Mouse (Mus musculus) lung, embryonic 15.5 days (tissue): ENCODE measurements around the gene Poglut1. TPM values are rescaled to one million over a fixed set of nuclear protein-coding genes. Genes with fewer than 3 reads are reported as not detected.

Experiments used
- ATAC-seq: fragments of 200-750 bp; cut with Nextera tagmentation; 2 replicates; pipeline ENCODE4 v1.8.0; 2017; ENCODE audit warnings: moderate number of reproducible peaks, borderline replicate concordance; ENCODE audit not compliant: low FRiP score, low TSS enrichment; ENCODE audit errors: extremely low read depth
- H3K27ac ChIP-seq: fragments of 300-500 bp; sonication (generic); 2 replicates; pipeline ENCODE4 v1.5.1; 2015; ENCODE audit warnings: moderate library complexity, mild to moderate bottlenecking, inconsistent platforms
- H3K27me3 ChIP-seq: fragments of 300-500 bp; sonication (generic); 2 replicates; pipeline ENCODE4 v1.6.1; 2015; ENCODE audit warnings: inconsistent platforms
- H3K36me3 ChIP-seq: fragments of 300-500 bp; sonication (generic); 2 replicates; pipeline ENCODE4 v1.6.1; 2015; ENCODE audit warnings: inconsistent platforms
- H3K4me1 ChIP-seq: fragments of 300-500 bp; sonication (generic); 2 replicates; pipeline ENCODE4 v1.6.1; 2015; ENCODE audit warnings: inconsistent platforms
- H3K4me2 ChIP-seq: fragments of 300-500 bp; sonication (generic); 2 replicates; pipeline ENCODE4 v1.6.1; 2015; ENCODE audit warnings: inconsistent platforms, mild to moderate bottlenecking, moderate library complexity
- H3K4me3 ChIP-seq: fragments of 300-500 bp; sonication (generic); 2 replicates; pipeline ENCODE4 v1.5.1; 2015; ENCODE audit warnings: mild to moderate bottlenecking, inconsistent platforms
- H3K9ac ChIP-seq: fragments of 300-500 bp; sonication (generic); 2 replicates; pipeline ENCODE4 v1.6.1; 2015; ENCODE audit warnings: inconsistent platforms
- H3K9me3 ChIP-seq: fragments of 300-500 bp; sonication (generic); 2 replicates; pipeline ENCODE4 v1.6.1; 2016; ENCODE audit warnings: inconsistent platforms
- WGBS: fragments of 180-500 bp; shearing (Covaris S2); methylation state at CpG from one replicate; pipeline ENCODE4 v1.1.7; 2015; 5-methylcytosine and 5-hydroxymethylcytosine counted together
- polyA plus RNA-seq: library from polyadenylated mRNA; unstranded; fragments of >200 nt; fragmentation: Nextera tagmentation; extraction: Ambion mirVana; gene quantifications from 2 replicates; pipeline ENCODE4 v1.2.1, GENCODE M21; 2015

Poglut1 gene
- polyA plus RNA-seq, 1 experiment from 2014 or later, result 53.6 TPM

GRCm38 (mm10) chr16:38584761-38585160, 34.7 kb upstream of the Poglut1 start:
- Histone ChIP-seq H3K27me3 (no peaks in the 10 kb centered on the region), H3K4me3 (no peak overlapping the region), H3K36me3 (peaks cover 79% of the 10 kb centered on the region), H3K9ac (no peak overlapping the region), H3K9me3 (no peaks in the 10 kb centered on the region), H3K27ac (no peak overlapping the region), H3K4me2 (no peak overlapping the region), H3K4me1 (no peaks in the 10 kb centered on the region)
- WGBS, result 87% methylated on average over 7 of the region's 7 CpGs
- ATAC-seq, result no peak

DNA sequence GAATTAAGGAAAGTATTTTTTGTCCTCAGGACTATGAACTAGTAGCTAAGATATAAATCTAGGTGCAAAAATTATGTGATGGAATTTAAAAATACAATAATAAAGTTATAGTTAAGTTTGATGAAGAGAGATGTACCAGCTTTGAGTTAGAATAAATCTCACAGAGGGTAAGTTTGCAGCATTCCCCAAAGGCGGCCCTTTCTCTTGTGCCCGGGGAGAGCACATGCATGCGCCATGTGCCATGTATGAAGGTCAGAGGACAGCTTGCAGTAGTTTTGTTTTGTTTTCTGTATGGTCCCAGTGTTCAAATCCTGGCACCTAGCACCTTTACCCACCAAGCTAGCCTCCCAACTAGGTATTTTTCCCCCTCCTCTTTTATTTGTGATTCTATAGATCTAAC, 21.4 kb upstream of the Poglut1 start:
- Histone ChIP-seq H3K36me3 (peaks cover 69% of the 10 kb centered on the region), H3K4me3 (no peak overlapping the region), H3K27ac (no peak overlapping the region), H3K9me3 (no peaks in the 10 kb centered on the region), H3K9ac (no peak overlapping the region), H3K4me1 (no peaks in the 10 kb centered on the region), H3K4me2 (no peak overlapping the region), H3K27me3 (no peaks in the 10 kb centered on the region)
- 97% methylated on average over 3 of the region's 3 CpGs for WGBS
- ATAC-seq, result no peak

GRCm38 (mm10) chr16:38568192-38568591, 18.1 kb upstream of the Poglut1 start:
- no peaks in the 10 kb centered on the region for H3K27me3 ChIP-seq
- WGBS, result 94% methylated on average over 5 of the region's 5 CpGs
- no peak overlapping the region for H3K9ac ChIP-seq
- no peak overlapping the region for H3K27ac ChIP-seq
- H3K4me3 ChIP-seq, result no peak overlapping the region
- no peak for ATAC-seq
- peaks cover 14% of the 10 kb centered on the region for H3K4me1 ChIP-seq
- no peak overlapping the region for H3K4me2 ChIP-seq
- no peaks in the 10 kb centered on the region for H3K9me3 ChIP-seq
- H3K36me3 ChIP-seq, result peaks cover 65% of the 10 kb centered on the region

DNA sequence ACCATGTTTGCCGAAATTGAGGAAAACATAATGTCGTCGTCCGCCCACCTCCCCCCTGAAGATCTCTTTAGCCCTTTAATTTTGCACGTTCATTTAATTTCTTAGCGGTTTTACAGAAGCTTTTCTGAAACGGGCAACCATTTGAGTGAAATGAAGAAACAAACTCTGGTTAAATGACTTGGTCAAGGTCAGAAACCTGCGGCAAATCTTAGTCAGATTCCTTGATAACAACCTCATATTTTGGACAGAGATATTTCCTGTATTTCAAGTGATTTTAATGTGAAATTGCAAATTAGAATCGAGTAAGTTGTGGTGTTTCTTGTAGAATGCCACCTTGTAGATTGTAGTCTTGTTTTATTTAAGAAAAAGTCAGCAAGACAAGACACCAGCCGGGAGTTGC, 13.5 kb upstream of the Poglut1 start:
- no peak for ATAC-seq

DNA sequence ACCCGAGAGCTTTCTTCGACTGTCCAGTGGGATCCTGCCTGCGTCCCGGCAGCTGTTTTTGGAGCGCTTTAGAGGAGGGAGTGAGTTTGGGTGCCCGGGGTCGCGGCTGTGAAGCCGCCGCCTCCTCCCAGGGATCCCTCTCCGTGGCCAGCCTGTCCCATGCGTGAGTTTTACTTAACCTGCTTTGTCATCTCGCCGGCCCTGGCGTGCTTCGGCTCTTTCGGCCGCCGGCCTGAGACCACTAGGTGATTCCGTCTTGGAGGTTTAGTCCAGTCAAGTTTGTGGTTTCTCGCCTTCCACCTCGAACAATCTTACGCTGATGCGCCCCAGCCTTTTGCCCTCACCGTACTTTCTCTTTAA, 12.9 kb upstream of the Poglut1 start:
- Histone ChIP-seq H3K9me3 (no peaks in the 10 kb centered on the region), H3K4me1 (peaks cover 14% of the 10 kb centered on the region), H3K27ac (peak overlapping the region; percentile 70), H3K4me2 (peak overlapping the region; percentile 66), H3K27me3 (peaks cover 11% of the 10 kb centered on the region), H3K9ac (peak overlapping the region; percentile 92), H3K36me3 (peaks cover 26% of the 10 kb centered on the region), H3K4me3 (peak overlapping the region; percentile 88)
- WGBS, result 0% methylated on average over 25 of the region's 25 CpGs
- ATAC-seq, result 0 out of 2 replicates have a peak, but pooled peaks have one; percentile 36

More for the DNA sequence above, 13.5 kb upstream of the Poglut1 start:
- H3K4me1 ChIP-seq, result peaks cover 14% of the 10 kb centered on the region
- H3K27me3 ChIP-seq, result peaks cover 11% of the 10 kb centered on the region
- peak overlapping the region; percentile 66 for H3K4me2 ChIP-seq
- peaks cover 31% of the 10 kb centered on the region for H3K36me3 ChIP-seq
- no peaks in the 10 kb centered on the region for H3K9me3 ChIP-seq
- peak overlapping the region; percentile 88 for H3K4me3 ChIP-seq
- no peak overlapping the region for H3K27ac ChIP-seq
- WGBS, result 27% methylated on average over 10 of the region's 10 CpGs
- peak overlapping the region; percentile 92 for H3K9ac ChIP-seq

DNA sequence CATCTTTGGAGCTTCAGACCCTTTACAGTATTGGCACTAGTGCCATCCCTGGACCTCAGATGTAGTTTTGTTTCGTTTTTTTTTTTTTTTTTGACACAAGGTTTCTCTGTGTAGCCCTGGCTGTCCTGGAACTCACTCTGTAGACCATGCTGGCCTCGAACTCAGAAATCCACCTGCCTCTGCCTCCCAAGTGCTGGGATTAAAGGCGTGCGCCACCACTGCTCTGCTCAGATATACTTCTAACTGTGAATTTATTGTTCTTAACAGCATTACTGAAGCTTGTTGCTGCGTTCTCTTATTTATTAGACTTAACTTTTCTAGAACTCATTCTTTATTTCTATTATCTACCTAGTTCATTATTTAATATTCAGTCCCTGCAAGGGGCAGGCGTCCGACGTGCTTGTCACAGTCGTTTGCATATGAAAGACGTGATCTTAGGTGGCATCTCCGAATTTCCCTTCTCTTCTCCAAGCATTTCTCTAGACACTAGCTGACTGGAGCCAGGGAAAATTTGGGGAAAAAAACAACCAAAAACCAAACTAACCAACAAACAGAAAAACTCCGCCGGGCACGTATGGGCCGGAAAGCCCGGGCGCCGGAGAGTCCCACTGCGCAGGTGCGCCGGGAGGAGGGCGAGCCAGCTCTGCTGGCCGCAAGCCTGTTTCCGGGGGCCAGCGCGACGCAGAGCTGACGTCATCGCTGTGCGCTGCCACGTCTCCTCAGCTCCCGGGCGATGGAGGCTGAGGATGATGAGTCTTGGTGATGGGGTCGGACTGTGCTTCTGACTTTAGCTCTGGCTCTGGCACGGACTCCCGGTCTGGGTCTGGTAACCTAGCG, 12.3 kb upstream of the Poglut1 start:
- Histone ChIP-seq H3K9ac (peak overlapping the region; percentile 92), H3K27ac (peak overlapping the region; percentile 70), H3K4me3 (peak overlapping the region; percentile 88), H3K9me3 (no peaks in the 10 kb centered on the region), H3K36me3 (peaks cover 21% of the 10 kb centered on the region), H3K4me1 (peaks cover 14% of the 10 kb centered on the region), H3K4me2 (peak overlapping the region; percentile 66), H3K27me3 (peaks cover 11% of the 10 kb centered on the region)
- WGBS, result 6% methylated on average over 37 of the region's 37 CpGs
- ATAC-seq, result peak; percentile 96

GRCm38 (mm10) chr16:38558221-38558748, 8.2 kb upstream of the Poglut1 start, which contains the start of gene Tmem39a:
TSS of gene Tmem39a (plus strand) at chr16:38558698.
- no peak within 1 kb of the TSS for H3K4me2 ChIP-seq
- peaks cover 26% of the 10 kb centered on the region for H3K27me3 ChIP-seq
- 80% methylated on average over 3 of the region's 3 CpGs for WGBS
- no peaks in the 10 kb centered on the region for H3K4me1 ChIP-seq
- ATAC-seq, result no peak
- no peak within 1 kb of the TSS for H3K9ac ChIP-seq
- H3K36me3 ChIP-seq, result no peaks in the 10 kb centered on the region
- no peak within 1 kb of the TSS for H3K27ac ChIP-seq
- H3K9me3 ChIP-seq, result no peaks in the 10 kb centered on the region
- H3K4me3 ChIP-seq, result no peak within 1 kb of the TSS

DNA sequence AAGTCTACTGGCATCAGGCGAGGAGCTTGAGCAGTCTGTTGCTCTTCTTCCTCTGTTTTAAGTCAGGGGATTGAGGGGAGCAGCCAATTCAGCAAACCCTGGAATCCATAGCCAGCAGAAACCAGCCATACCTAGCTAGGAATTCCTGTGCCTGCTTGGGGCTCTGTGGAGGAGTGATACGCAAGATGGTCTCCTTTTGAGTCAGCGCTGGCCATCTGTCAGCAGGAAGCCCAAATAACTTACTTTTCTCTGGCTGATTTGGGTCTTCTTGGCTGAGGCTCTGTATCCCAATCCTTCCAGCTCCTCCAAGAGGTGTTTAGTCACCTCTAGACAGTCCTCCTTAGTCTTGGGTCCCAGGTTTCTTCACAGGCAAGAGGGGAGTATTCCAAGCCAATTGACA, 5.9 kb upstream of the Poglut1 start:
- WGBS, result 79% methylated on average over 3 of the region's 3 CpGs
- Histone ChIP-seq H3K4me1 (no peaks in the 10 kb centered on the region), H3K36me3 (no peaks in the 10 kb centered on the region), H3K9ac (no peak overlapping the region), H3K4me2 (no peak overlapping the region), H3K27ac (no peak overlapping the region), H3K27me3 (peaks cover 32% of the 10 kb centered on the region), H3K9me3 (no peaks in the 10 kb centered on the region), H3K4me3 (no peak overlapping the region)
- no peak for ATAC-seq

GRCm38 (mm10) chr16:38548000-38548399, 2.1 kb downstream of the Poglut1 start:
- no peak overlapping the region for H3K27ac ChIP-seq
- no peaks in the 10 kb centered on the region for H3K9me3 ChIP-seq
- no peak overlapping the region for H3K4me2 ChIP-seq
- peaks cover 33% of the 10 kb centered on the region for H3K36me3 ChIP-seq
- peaks cover 4% of the 10 kb centered on the region; the same call in 1 of the 2 replicates for H3K27me3 ChIP-seq
- H3K4me1 ChIP-seq, result peaks cover 11% of the 10 kb centered on the region
- ATAC-seq, result no peak
- 95% methylated on average over 1 of the region's 1 CpGs for WGBS
- no peak overlapping the region for H3K4me3 ChIP-seq
- H3K9ac ChIP-seq, result no peak overlapping the region

DNA sequence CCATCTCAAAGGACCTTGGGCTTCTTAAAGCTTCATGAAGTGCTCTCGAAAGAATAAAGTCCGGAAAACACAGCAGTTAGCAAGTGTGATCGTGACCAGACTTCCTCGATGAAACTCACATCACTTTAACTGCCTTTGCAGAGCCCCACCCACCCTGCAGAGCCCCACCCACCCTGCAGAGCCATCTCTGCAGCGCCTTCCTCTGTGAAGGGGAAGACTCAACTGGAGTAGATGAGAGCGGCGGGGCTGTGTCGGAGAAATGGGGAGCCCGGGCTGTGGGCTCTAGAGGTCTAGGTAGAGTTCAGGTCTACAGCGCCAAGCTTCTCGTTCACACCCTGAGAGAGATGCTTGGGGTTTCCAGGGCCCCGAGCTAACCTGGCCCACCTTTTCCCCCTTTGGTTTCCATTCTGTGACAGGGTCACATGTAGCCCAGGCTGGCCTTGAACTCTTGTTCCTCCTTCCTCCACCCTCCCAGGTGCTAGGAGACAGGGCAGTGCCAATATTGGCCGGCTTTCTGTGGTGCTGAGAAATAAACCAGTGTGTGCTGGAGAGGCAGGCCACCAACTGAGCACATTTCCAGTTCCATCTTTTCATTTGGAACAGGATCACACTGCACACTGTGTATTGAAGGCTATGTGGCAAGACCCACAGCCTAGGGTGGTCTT, 11.2 kb downstream of the Poglut1 start:
- no peaks in the 10 kb centered on the region for H3K27me3 ChIP-seq
- H3K27ac ChIP-seq, result no peak overlapping the region
- no peaks in the 10 kb centered on the region for H3K9me3 ChIP-seq
- H3K4me3 ChIP-seq, result no peak overlapping the region
- no peak overlapping the region for H3K4me2 ChIP-seq
- no peaks in the 10 kb centered on the region for H3K4me1 ChIP-seq
- H3K9ac ChIP-seq, result no peak overlapping the region
- 85% methylated on average over 13 of the region's 13 CpGs for WGBS
- H3K36me3 ChIP-seq, result peaks cover 68% of the 10 kb centered on the region
- ATAC-seq, result no peak

- Histone ChIP-seq H3K4me2 (no peak overlapping the region), H3K27ac (no peak overlapping the region), H3K27me3 (no peaks in the 10 kb centered on the region), H3K9ac (no peak overlapping the region), H3K4me3 (no peak overlapping the region), H3K4me1 (no peaks in the 10 kb centered on the region), H3K9me3 (no peaks in the 10 kb centered on the region), H3K36me3 (peaks cover 58% of the 10 kb centered on the region)
- 35% methylated on average over 8 of the region's 8 CpGs for WGBS
- ATAC-seq, result peak; percentile 23; the same call in 1 of the 2 replicates
These were observed 13.4 kb downstream of the Poglut1 start for GRCm38 (mm10) chr16:38536544-38537146.
